11 mouse cellular contexts compared by ENCODE assay signal in genomic region chr11:54881051-54881474, GRCm38 (mm10). TPM values are rescaled to one million over a fixed set of nuclear protein-coding genes. Genes with fewer than 3 reads are reported as not detected.
DNase-seq lines count a peak whose midpoint lies in the region; ATAC-seq lines count a peak whose summit lies in the region.
"Had no signal": no experiment of that assay in that cellular context is flagged by ENCODE, and none has a peak within 500 bp of the region (broad histone marks: within the 10 kb centered on the region; RNA-seq: fewer than 3 reads in every experiment).

No protein-coding gene starts in this region.

- H3K4me3 ChIP-seq in heart, embryonic 14.5 days (ENCODE audit: control insufficient read depth in 1 of 2, insufficient read depth in 1 of 2, low read depth in 1 of 2, low read length in 2 of 2) = no peak overlapping the region
- H3K4me3 ChIP-seq in midbrain, embryonic 15.5 days = no peak overlapping the region

- no peaks in the 10 kb centered on the region for H3K36me3 ChIP-seq in heart, embryonic 14.5 days (ENCODE audit: control insufficient read depth, insufficient read depth, low read length)
- H3K36me3 ChIP-seq in midbrain, embryonic 15.5 days (replicated peaks) = no peaks in the 10 kb centered on the region

- 0 out of 2 replicates have a peak overlapping the region, but pooled peaks have one; percentile 0 for H3K9ac ChIP-seq in heart, embryonic 14.5 days (ENCODE audit: low read length)
- H3K9ac ChIP-seq in midbrain, embryonic 15.5 days = no peak overlapping the region
- H3K9ac ChIP-seq: forebrain, postnatal 0 days had no signal

- 0 out of 2 replicates have a peak, but pooled peaks have one; percentile 9 for ATAC-seq in heart, embryonic 14.5 days (ENCODE audit: insufficient number of reproducible peaks, insufficient read depth, low FRiP score, low read depth)
- no peak for ATAC-seq in midbrain, embryonic 15.5 days (replicated peaks)
- ATAC-seq in megakaryocyte progenitor cell, adult 5-6 weeks (replicated peaks; ENCODE audit: poor library complexity) = no peak
- ATAC-seq: forebrain, postnatal 0 days; inflammation-experienced regulatory T-cells, adult 6 months had no signal

- H3K27me3 ChIP-seq in heart, embryonic 14.5 days (ENCODE audit: control insufficient read depth, insufficient read depth, low read length) = no peaks in the 10 kb centered on the region
- H3K27me3 ChIP-seq in midbrain, embryonic 15.5 days (replicated peaks) = no peaks in the 10 kb centered on the region

- 2% methylated on average over 2 of the region's 2 CpGs for WGBS in heart, embryonic 14.5 days
- WGBS in midbrain, embryonic 15.5 days = 11% methylated on average over 2 of the region's 2 CpGs

- 0 out of 2 replicates have a peak overlapping the region, but pooled peaks have one; percentile 1 for H3K4me2 ChIP-seq in heart, embryonic 14.5 days (ENCODE audit: low read length)
- no peak overlapping the region for H3K4me2 ChIP-seq in midbrain, embryonic 15.5 days

- peak; percentile 71 for DNase-seq in adrenal gland, adult 2 months
- DNase-seq in adrenal gland, postnatal 25 days = no peak
- DNase-seq in 3T3-L1 (ENCODE audit: low read depth, low spot score) = peak; percentile 84
- peak; percentile 52 for DNase-seq in kidney, postnatal 10 days
- DNase-seq in testis, postnatal 14 days (ENCODE audit: low spot score) = no peak
- DNase-seq: cerebellum, postnatal 14 days; forebrain, postnatal 0 days had no signal

- no peaks in the 10 kb centered on the region for H3K9me3 ChIP-seq in heart, embryonic 14.5 days (ENCODE audit: control insufficient read depth, low read length)
- H3K9me3 ChIP-seq in midbrain, embryonic 15.5 days = no peaks in the 10 kb centered on the region

- peak overlapping the region; percentile 79 to 83 for H3K27ac ChIP-seq in heart, embryonic 14.5 days (replicated peaks in 1 of 2; ENCODE audit: control insufficient read depth in 1 of 2, insufficient read depth in 1 of 2, low read depth in 2 of 2, low read length in 2 of 2)
- no peak overlapping the region for H3K27ac ChIP-seq in midbrain, embryonic 15.5 days

- H3K4me1 ChIP-seq in heart, embryonic 14.5 days (ENCODE audit: control insufficient read depth in 2 of 2, insufficient read depth in 2 of 2, low read length in 2 of 2) = peaks cover 33 to 43% of the 10 kb centered on the region in 2 experiments
- no peaks in the 10 kb centered on the region for H3K4me1 ChIP-seq in midbrain, embryonic 15.5 days

RNA-seq across cellular contexts. Expression of gene Hint1, which starts 14.9 kb away (rescaled TPM):
- 100 to 1,000 TPM; 339 to 391 TPM for total RNA-seq in adrenal gland, adult 2 months (2021)
- polyA plus RNA-seq in adrenal gland, adult 2 months (2012; rRNA removed) = 610 and 630 TPM in 2 replicates
- 386 and 405 TPM in 2 replicates for total RNA-seq in adrenal gland, postnatal 25 days (2021)
- 705 and 753 TPM in 2 replicates for polyA plus RNA-seq in heart, embryonic 14.5 days (2014; fragmentation: Nextera tagmentation; extraction: Ambion mirVana)
- 589 and 658 TPM in 2 replicates for polyA plus RNA-seq in midbrain, embryonic 15.5 days (2015; fragmentation: Nextera tagmentation; extraction: Ambion mirVana)
- total RNA-seq in megakaryocyte progenitor cell, adult 5-6 weeks (2015) = 458 and 490 TPM in 2 replicates
- total RNA-seq in megakaryocyte progenitor cell, adult 5-6 weeks (2017) = 506 and 582 TPM in 2 replicates

RNA-seq across cellular contexts. Expression of gene Lyrm7, which starts 20.3 kb away (rescaled TPM):
- total RNA-seq in adrenal gland, adult 2 months (2021) = 10 to 100 TPM; 14.3 to 20.8 TPM
- polyA plus RNA-seq in adrenal gland, adult 2 months (2012; rRNA removed) = 0.27 and 0.38 TPM in 2 replicates
- 16.8 and 17.8 TPM in 2 replicates for total RNA-seq in adrenal gland, postnatal 25 days (2021)
- 17.5 and 21.7 TPM in 2 replicates for polyA plus RNA-seq in heart, embryonic 14.5 days (2014; fragmentation: Nextera tagmentation; extraction: Ambion mirVana)
- 11.5 and 14.1 TPM in 2 replicates for polyA plus RNA-seq in midbrain, embryonic 15.5 days (2015; fragmentation: Nextera tagmentation; extraction: Ambion mirVana)
- total RNA-seq in megakaryocyte progenitor cell, adult 5-6 weeks (2015) = 2.9 and 5.3 TPM in 2 replicates
- 2.0 and 4.1 TPM in 2 replicates for total RNA-seq in megakaryocyte progenitor cell, adult 5-6 weeks (2017)

RNA-seq across cellular contexts. Expression of gene Gpx3, which starts 21.2 kb away (rescaled TPM):
- 100 to 1,000 TPM; 580 to 729 TPM for total RNA-seq in adrenal gland, adult 2 months (2021)
- polyA plus RNA-seq in adrenal gland, adult 2 months (2012; rRNA removed) = 256 and 331 TPM in 2 replicates
- 255 and 328 TPM in 2 replicates for total RNA-seq in adrenal gland, postnatal 25 days (2021)
- 1,228 and 1,448 TPM in 2 replicates for polyA plus RNA-seq in heart, embryonic 14.5 days (2014; fragmentation: Nextera tagmentation; extraction: Ambion mirVana)
- polyA plus RNA-seq in midbrain, embryonic 15.5 days (2015; fragmentation: Nextera tagmentation; extraction: Ambion mirVana) = 26.5 and 30.0 TPM in 2 replicates
- 29.9 and 42.3 TPM in 2 replicates for total RNA-seq in megakaryocyte progenitor cell, adult 5-6 weeks (2015)
- total RNA-seq in megakaryocyte progenitor cell, adult 5-6 weeks (2017) = 3.2 TPM in 2 replicates

Comparison
In these comparisons a context has a peak if more than half of its experiments do, and no peak if none do; other contexts are left out.
1. DNase-seq: peak in adrenal gland, adult 2 months (single experiment), 3T3-L1 (single experiment) and kidney, postnatal 10 days (single experiment); none in adrenal gland, postnatal 25 days (single experiment) and testis, postnatal 14 days (single experiment).